Mouse (Mus musculus) hindbrain, embryonic 11.5 days (tissue): ENCODE measurements at regions not wholly inside any gene's neighbourhood (a gene's known extent, or its start where the extent isn't known, plus 50 kb on each side); places are given as distances from the start of the nearest gene placed in this dataset.
A peak's percentile ranks its signal among the peaks of the same experiment; 100 is the strongest.

Source experiments
- ATAC-seq: fragments of 200-750 bp; cut with Nextera tagmentation; 2 replicates; pipeline ENCODE4 v1.8.0; 2017; ENCODE audit warnings: mild to moderate bottlenecking, moderate TSS enrichment, moderate library complexity; ENCODE audit not compliant: low FRiP score
- DNase-seq: peaks from one replicate; pipeline ENCODE4 v3.0.0-alpha.2; 2015; ENCODE audit warnings: low spot score
- H3K27ac ChIP-seq: fragments of 300-500 bp; sonication (generic); 2 replicates; pipeline ENCODE4 v1.5.1; 2014; ENCODE audit warnings: mild to moderate bottlenecking, low read depth, low read length
- H3K27me3 ChIP-seq: fragments of 300-500 bp; sonication (generic); 2 replicates; pipeline ENCODE4 v1.6.1; 2014; ENCODE audit warnings: mild to moderate bottlenecking, low read length, moderate library complexity, mixed read lengths; ENCODE audit not compliant: control insufficient read depth, insufficient read depth
- H3K36me3 ChIP-seq: fragments of 300-500 bp; sonication (generic); 2 replicates; pipeline ENCODE4 v1.6.1; 2014; ENCODE audit warnings: mild to moderate bottlenecking, low read length, moderate library complexity, mixed read lengths; ENCODE audit not compliant: control insufficient read depth, insufficient read depth
- H3K4me1 ChIP-seq: fragments of 300-500 bp; sonication (generic); replicated peaks from 2 replicates; pipeline ENCODE4 v1.6.1; 2014; ENCODE audit warnings: low read length, mixed read lengths; ENCODE audit not compliant: control insufficient read depth, insufficient read depth
- H3K4me2 ChIP-seq: fragments of 300-500 bp; sonication (generic); replicated peaks from 2 replicates; pipeline ENCODE4 v1.6.1; 2014; ENCODE audit warnings: mild to moderate bottlenecking, low read depth, low read length
- H3K4me3 ChIP-seq: fragments of 300-500 bp; sonication (generic); 2 replicates; pipeline ENCODE4 v1.5.1; 2014; ENCODE audit warnings: low read depth, low read length
- H3K9ac ChIP-seq: fragments of 300-500 bp; sonication (generic); 2 replicates; pipeline ENCODE4 v1.6.1; 2014; ENCODE audit warnings: low read depth, low read length
- H3K9me3 ChIP-seq: fragments of 300-500 bp; sonication (generic); 2 replicates; pipeline ENCODE4 v1.6.1; 2016; ENCODE audit warnings: low read length; ENCODE audit not compliant: control insufficient read depth
- WGBS: fragments of 180-500 bp; shearing (Covaris S2); extraction: QIAGEN DNeasy Blood & Tissue Kit; methylation state at CpG from one replicate; pipeline ENCODE4 v1.1.7; 2014; 5-methylcytosine and 5-hydroxymethylcytosine counted together

DNA sequence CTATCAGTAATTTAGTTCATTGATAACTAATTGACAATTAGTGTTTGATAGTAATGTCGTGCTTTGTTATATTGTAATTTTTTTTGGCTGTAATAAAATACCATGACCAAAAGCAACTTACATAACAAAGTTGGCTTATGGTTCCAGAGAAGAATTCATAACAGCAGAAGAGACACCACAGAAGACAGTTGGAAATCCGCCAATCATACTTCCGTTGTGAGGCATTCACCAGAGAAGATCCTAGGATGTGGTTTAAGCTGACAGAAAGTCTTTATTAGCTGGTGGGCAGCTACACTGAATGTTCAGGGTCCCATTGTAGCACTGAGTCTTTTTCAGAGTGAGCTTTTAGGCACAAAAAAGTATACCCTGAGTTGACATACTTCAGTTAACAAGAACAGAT is 109.9 kb downstream of the Sec23a start:
- Histone ChIP-seq H3K4me1 (no peaks in the 10 kb centered on the region), H3K36me3 (no peaks in the 10 kb centered on the region), H3K9ac (no peak overlapping the region), H3K27me3 (no peaks in the 10 kb centered on the region), H3K27ac (no peak overlapping the region), H3K4me3 (no peak overlapping the region), H3K9me3 (no peaks in the 10 kb centered on the region), H3K4me2 (no peak overlapping the region)
- ATAC-seq: no peak
- 92% methylated on average over 3 of the region's 3 CpGs for WGBS
- no peak for DNase-seq

- Histone ChIP-seq H3K27ac (no peak overlapping the region), H3K4me3 (no peak overlapping the region), H3K36me3 (no peaks in the 10 kb centered on the region), H3K9ac (no peak overlapping the region), H3K4me2 (no peak overlapping the region), H3K27me3 (no peaks in the 10 kb centered on the region), H3K9me3 (no peaks in the 10 kb centered on the region), H3K4me1 (no peaks in the 10 kb centered on the region)
- no peak for ATAC-seq
- DNase-seq: no peak
- WGBS: 84% methylated on average over 2 of the region's 2 CpGs
These were observed 136.0 kb downstream of the Sec23a start for GRCm38 (mm10) chr12:58875808-58876207.

DNA sequence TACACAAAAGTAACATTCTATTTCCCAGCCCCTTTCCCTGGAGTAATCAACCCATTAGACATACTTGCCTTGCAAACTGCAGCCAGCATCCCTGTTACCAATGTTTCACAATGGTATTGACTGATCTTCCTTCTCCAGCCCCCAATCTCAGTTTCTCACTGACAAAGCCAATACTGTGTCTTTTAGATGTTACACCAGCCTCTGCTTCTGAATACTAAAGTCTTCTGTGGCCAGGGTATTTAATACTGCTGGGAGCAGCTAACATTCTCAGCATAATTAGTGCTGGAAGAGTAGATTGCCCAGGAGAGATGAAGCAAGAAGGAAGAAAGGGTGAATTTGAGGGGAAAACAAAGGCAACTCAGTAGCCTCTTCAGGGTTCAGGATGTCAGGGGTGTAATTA is 139.4 kb downstream of the Sec23a start:
- ATAC-seq: no peak

GRCm38 (mm10) chr12:58856498-58856897 is 155.3 kb downstream of the Sec23a start:
- no peak for ATAC-seq
- WGBS: 74% methylated on average over 2 of the region's 2 CpGs
- no peak overlapping the region for H3K4me3 ChIP-seq

More for the DNA sequence above, 139.4 kb downstream of the Sec23a start:
- H3K9me3 ChIP-seq: no peaks in the 10 kb centered on the region
- no peaks in the 10 kb centered on the region for H3K4me1 ChIP-seq
- H3K36me3 ChIP-seq: no peaks in the 10 kb centered on the region
- H3K4me2 ChIP-seq: no peak overlapping the region
- H3K9ac ChIP-seq: no peak overlapping the region
- H3K27me3 ChIP-seq: no peaks in the 10 kb centered on the region
- H3K4me3 ChIP-seq: no peak overlapping the region
- DNase-seq: no peak
- no peak overlapping the region for H3K27ac ChIP-seq

DNA sequence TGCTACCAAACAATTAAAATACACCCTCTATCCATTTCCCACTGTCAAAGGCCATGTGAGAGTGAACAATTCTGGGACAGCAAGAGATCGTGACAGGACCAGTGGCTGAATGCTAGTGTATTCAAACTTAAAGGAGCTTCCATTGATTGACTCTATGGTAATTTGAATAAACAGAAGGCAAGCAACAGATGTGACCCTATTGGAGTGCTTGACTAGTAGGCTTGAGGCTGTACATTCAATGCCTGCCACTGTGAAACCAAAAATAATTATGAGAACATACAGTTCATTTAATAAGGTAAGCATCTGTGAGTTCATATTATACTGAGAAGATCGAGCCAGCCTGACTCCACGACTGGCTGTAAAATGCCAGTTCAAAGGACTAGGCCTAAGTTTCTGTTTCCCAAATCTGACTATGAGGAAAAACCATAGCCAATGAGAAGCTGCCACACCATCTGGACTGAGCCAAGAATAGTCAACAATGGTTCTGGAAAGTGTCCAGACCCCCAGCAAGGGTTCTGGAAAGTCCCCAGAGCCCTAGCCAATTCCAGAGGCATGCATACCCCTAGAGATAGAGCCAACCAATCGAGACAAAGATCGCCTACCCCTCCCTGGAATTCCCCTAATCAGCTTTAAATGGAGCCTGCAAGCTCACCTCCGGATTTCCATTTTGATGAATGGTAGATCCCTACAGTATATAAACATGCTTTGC is 160.0 kb downstream of the Sec23a start:
- 0 out of 2 replicates have a peak, but pooled peaks have one; percentile 33 for ATAC-seq
- H3K4me3 ChIP-seq: no peak overlapping the region
- no peak for DNase-seq

More at GRCm38 (mm10) chr12:58856498-58856897, 155.3 kb downstream of the Sec23a start:
- Histone ChIP-seq H3K36me3 (no peaks in the 10 kb centered on the region), H3K4me1 (no peaks in the 10 kb centered on the region), H3K27me3 (no peaks in the 10 kb centered on the region), H3K27ac (no peak overlapping the region), H3K4me2 (no peak overlapping the region), H3K9ac (no peak overlapping the region), H3K9me3 (no peaks in the 10 kb centered on the region)
- no peak for DNase-seq

GRCm38 (mm10) chr12:58829656-58830055 is 182.2 kb downstream of the Sec23a start:
- no peak for DNase-seq
- 76% methylated on average over 1 of the region's 1 CpGs for WGBS
- no peaks in the 10 kb centered on the region for H3K27me3 ChIP-seq
- no peak overlapping the region for H3K4me3 ChIP-seq
- no peaks in the 10 kb centered on the region for H3K9me3 ChIP-seq
- H3K36me3 ChIP-seq: no peaks in the 10 kb centered on the region
- H3K9ac ChIP-seq: no peak overlapping the region
- H3K27ac ChIP-seq: no peak overlapping the region
- no peak for ATAC-seq
- H3K4me2 ChIP-seq: no peak overlapping the region
- H3K4me1 ChIP-seq: no peaks in the 10 kb centered on the region

More for the DNA sequence above, 160.0 kb downstream of the Sec23a start:
- Histone ChIP-seq H3K4me1 (no peaks in the 10 kb centered on the region), H3K9me3 (no peaks in the 10 kb centered on the region), H3K4me2 (no peak overlapping the region), H3K27me3 (no peaks in the 10 kb centered on the region), H3K27ac (no peak overlapping the region), H3K9ac (no peak overlapping the region), H3K36me3 (no peaks in the 10 kb centered on the region)
- WGBS: 83% methylated on average over 6 of the region's 6 CpGs

DNA sequence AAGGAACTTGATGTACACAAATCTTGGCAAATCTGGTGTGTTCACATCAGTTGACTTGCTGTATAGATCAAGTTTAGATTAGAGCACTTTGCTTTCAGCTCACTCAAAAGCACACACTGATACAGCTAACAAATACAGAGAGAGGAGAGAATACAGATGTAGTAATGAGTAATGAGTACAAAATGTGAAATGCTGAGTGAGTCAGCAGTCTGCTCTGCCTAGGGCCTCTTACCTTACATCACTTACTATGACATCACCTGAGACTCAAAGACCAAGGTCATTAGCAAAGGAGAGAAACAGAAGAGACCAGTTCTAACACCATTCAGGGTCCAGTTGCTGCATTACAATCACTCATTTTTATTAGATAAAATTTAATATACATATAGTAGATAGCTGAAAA is 184.0 kb downstream of the Sec23a start:
- ATAC-seq (no peak), DNase-seq (no peak)
- Histone ChIP-seq H3K4me1 (no peaks in the 10 kb centered on the region), H3K4me3 (no peak overlapping the region), H3K9ac (no peak overlapping the region), H3K36me3 (no peaks in the 10 kb centered on the region), H3K27me3 (no peaks in the 10 kb centered on the region), H3K27ac (no peak overlapping the region), H3K4me2 (no peak overlapping the region), H3K9me3 (no peaks in the 10 kb centered on the region)

DNA sequence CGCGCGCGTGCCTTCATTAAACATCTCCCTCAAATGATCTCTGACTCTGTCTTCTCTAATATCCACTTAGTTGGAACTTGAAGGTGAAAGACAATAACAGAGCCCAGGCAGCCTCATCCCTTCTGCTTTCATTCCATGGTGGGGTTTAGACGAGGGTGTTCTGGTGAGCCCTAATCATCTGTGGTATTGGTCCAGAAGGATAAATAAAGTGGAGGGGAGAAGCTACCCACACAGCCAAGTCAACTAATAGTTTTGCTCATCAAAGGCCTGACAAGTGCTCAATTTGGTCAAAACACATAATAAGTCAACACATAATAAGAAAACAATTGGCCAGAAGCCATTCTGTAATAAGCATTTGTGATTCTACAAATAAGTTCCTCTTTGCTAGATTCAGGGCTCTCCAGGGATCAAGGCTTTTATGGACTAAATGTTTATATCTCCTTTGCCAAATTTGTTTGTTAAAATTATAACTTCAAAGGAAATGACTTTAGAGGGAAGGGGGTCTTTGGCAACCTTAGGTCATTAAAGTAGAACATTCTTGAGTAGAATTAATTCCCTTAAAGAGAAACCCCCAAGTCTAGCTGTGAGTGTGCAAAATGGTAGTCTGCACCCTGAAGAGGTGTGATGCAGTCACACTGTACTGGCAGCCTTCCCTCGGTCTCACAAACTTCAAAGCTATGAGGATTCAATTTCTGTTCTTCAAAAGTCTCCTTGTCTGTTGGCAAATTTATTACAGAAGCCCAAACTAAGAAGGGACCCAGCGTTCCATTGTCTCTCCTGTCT is 186.5 kb downstream of the Sec23a start:
- ATAC-seq: no peak
- Histone ChIP-seq H3K27me3 (no peaks in the 10 kb centered on the region), H3K4me1 (no peaks in the 10 kb centered on the region), H3K4me3 (no peak overlapping the region), H3K36me3 (no peaks in the 10 kb centered on the region), H3K9ac (no peak overlapping the region), H3K9me3 (no peaks in the 10 kb centered on the region), H3K27ac (no peak overlapping the region), H3K4me2 (no peak overlapping the region)
- DNase-seq: no peak
- 93% methylated on average over 7 of the region's 7 CpGs for WGBS

- H3K9ac ChIP-seq: no peak overlapping the region
- no peaks in the 10 kb centered on the region for H3K4me1 ChIP-seq
- ATAC-seq (no peak), DNase-seq (no peak)
- H3K27ac ChIP-seq: no peak overlapping the region
- 83% methylated on average over 3 of the region's 3 CpGs for WGBS
- H3K4me2 ChIP-seq: no peak overlapping the region
- no peaks in the 10 kb centered on the region for H3K9me3 ChIP-seq
- no peak overlapping the region for H3K4me3 ChIP-seq
- no peaks in the 10 kb centered on the region for H3K36me3 ChIP-seq
- no peaks in the 10 kb centered on the region for H3K27me3 ChIP-seq
These were observed 188.8 kb downstream of the Sec23a start for GRCm38 (mm10) chr12:58822971-58823370.
